Mouse (Mus musculus) heart, postnatal 0 days (tissue): ENCODE measurements around the gene Tesk2. TPM values are rescaled to one million over a fixed set of nuclear protein-coding genes. Genes with fewer than 3 reads are reported as not detected.

ENCODE experiments used
- ATAC-seq: fragments of 200-750 bp; cut with Nextera tagmentation; 2 replicates; pipeline ENCODE4 v1.8.0; 2017; ENCODE audit warnings: low read depth, moderate number of reproducible peaks, moderate library complexity; ENCODE audit not compliant: insufficient read depth
- DNase-seq: peaks from one replicate; pipeline ENCODE4 v3.0.0-alpha.2; 2016; ENCODE audit warnings: low spot score
- H3K27ac ChIP-seq: fragments of 300-500 bp; sonication (generic); 2 replicates; pipeline ENCODE4 v1.5.1; 2014; ENCODE audit warnings: low read depth, mild to moderate bottlenecking
- H3K27me3 ChIP-seq: fragments of 300-500 bp; sonication (generic); 2 replicates; pipeline ENCODE4 v1.6.1; 2014; ENCODE audit warnings: low read length, mixed read lengths; ENCODE audit not compliant: control insufficient read depth, insufficient read depth
- H3K36me3 ChIP-seq: fragments of 300-500 bp; sonication (generic); replicated peaks from 2 replicates; pipeline ENCODE4 v1.6.1; 2014; ENCODE audit warnings: low read length, mixed read lengths; ENCODE audit not compliant: control insufficient read depth, insufficient read depth
- H3K4me1 ChIP-seq: fragments of 300-500 bp; sonication (generic); 2 replicates; pipeline ENCODE4 v1.6.1; 2014; ENCODE audit warnings: antibody characterized with exemption; ENCODE audit not compliant: control insufficient read depth, insufficient read depth
- H3K4me2 ChIP-seq: fragments of 300-500 bp; sonication (generic); 2 replicates; pipeline ENCODE4 v1.6.1; 2014; ENCODE audit warnings: low read depth, mild to moderate bottlenecking, low read length, moderate library complexity
- H3K4me3 ChIP-seq: fragments of 300-500 bp; sonication (generic); 2 replicates; pipeline ENCODE4 v1.5.1; 2014; ENCODE audit warnings: low read depth, low read length
- H3K9ac ChIP-seq: fragments of 300-500 bp; sonication (generic); replicated peaks from 2 replicates; pipeline ENCODE4 v1.6.1; 2014; ENCODE audit warnings: low read depth, low read length, mixed read lengths
- H3K9me3 ChIP-seq: fragments of 300-500 bp; sonication (generic); replicated peaks from 2 replicates; pipeline ENCODE4 v1.6.1; 2016; ENCODE audit warnings: low read length; ENCODE audit not compliant: control insufficient read depth
- CTCF ChIP-seq: IDR thresholded peaks from 2 replicates; pipeline ENCODE4 v1.5.1; 2016; ENCODE audit warnings: antibody characterized with exemption, control low read depth, low read depth
- EP300 ChIP-seq: IDR thresholded peaks from 2 replicates; pipeline ENCODE4 v1.6.1; 2016; ENCODE audit warnings: antibody characterized with exemption, low read depth
- WGBS: fragments of 180-500 bp; shearing (Covaris S2); extraction: QIAGEN DNeasy Blood & Tissue Kit; methylation state at CpG from one replicate; pipeline ENCODE4 v1.1.7; 2014; 5-methylcytosine and 5-hydroxymethylcytosine counted together
- polyA plus RNA-seq: library from polyadenylated mRNA; unstranded; fragments of >200 nt; fragmentation: Nextera tagmentation; extraction: Ambion mirVana; gene quantifications from 2 replicates; pipeline ENCODE4 v1.2.1, GENCODE M21; 2015
- total RNA-seq: library from RNA; depleted of rRNA; stranded (reverse); fragments of >200 nt; gene quantifications from 2 replicates; pipeline ENCODE4 v1.2.3, GENCODE M21; 2014; ENCODE audit warnings: low replicate concordance; rRNA removed

Gene Tesk2
- total and polyA plus RNA-seq, 2 experiments from 2014 or later: 1.3 to 2.3 TPM

GRCm38 (mm10) chr4:116854286-116854685 lies 133.5 kb downstream of the Tesk2 start:
- no peak overlapping the region for H3K4me3 ChIP-seq
- no peak overlapping the region for H3K27ac ChIP-seq
- no peak overlapping the region for H3K4me2 ChIP-seq
- H3K36me3 ChIP-seq: no peaks in the 10 kb centered on the region
- H3K9ac ChIP-seq: no peak overlapping the region
- H3K9me3 ChIP-seq: no peaks in the 10 kb centered on the region
- no peaks in the 10 kb centered on the region for H3K27me3 ChIP-seq
- DNase-seq (no peak), ATAC-seq (no peak)
- TF ChIP-seq EP300 (no peak), CTCF (no peak)
- H3K4me1 ChIP-seq: no peaks in the 10 kb centered on the region
- 45% methylated on average over 2 of the region's 2 CpGs for whole genome bisulfite sequencing

Other genes with a start within 250 kb of the Tesk2 start
- gene Ipp, start 213.4 kb upstream of the Tesk2 start, total RNA-seq: 6.1 and 6.2 TPM in 2 replicates
- 14.9 and 15.9 TPM in 2 replicates for gene Ipp, start 213.4 kb upstream of the Tesk2 start, polyA plus RNA-seq
- 17.9 and 19.6 TPM in 2 replicates for gene Tmem69, start 165.0 kb upstream of the Tesk2 start, total RNA-seq
- 27.6 and 28.2 TPM in 2 replicates for gene Tmem69, start 165.0 kb upstream of the Tesk2 start, polyA plus RNA-seq
- 56.9 and 95.7 TPM in 2 replicates for gene Gpbp1l1, start 163.3 kb upstream of the Tesk2 start, total RNA-seq
- gene Gpbp1l1, start 163.3 kb upstream of the Tesk2 start, polyA plus RNA-seq: 30.1 and 32.5 TPM in 2 replicates
- 0.08 and 0.57 TPM in 2 replicates for gene Ccdc17, start 124.3 kb upstream of the Tesk2 start, total RNA-seq
- 3.1 and 5.1 TPM in 2 replicates for gene Ccdc17, start 124.3 kb upstream of the Tesk2 start, polyA plus RNA-seq
- 28.1 and 29.9 TPM in 2 replicates for gene Nasp, start 93.0 kb upstream of the Tesk2 start, total RNA-seq
- gene Nasp, start 93.0 kb upstream of the Tesk2 start, polyA plus RNA-seq: 32.1 and 32.2 TPM in 2 replicates
- 465 and 479 TPM in 2 replicates for gene Akr1a1, start 69.3 kb upstream of the Tesk2 start, total RNA-seq
- gene Akr1a1, start 69.3 kb upstream of the Tesk2 start, polyA plus RNA-seq: 533 and 534 TPM in 2 replicates
- gene Prdx1, start 35.4 kb upstream of the Tesk2 start, total RNA-seq: 317 and 334 TPM in 2 replicates
- gene Prdx1, start 35.4 kb upstream of the Tesk2 start, polyA plus RNA-seq: 1,000 and 1,028 TPM in 2 replicates
- gene Mmachc, start 12.5 kb upstream of the Tesk2 start, total RNA-seq: 41.1 and 51.3 TPM in 2 replicates
- 36.5 and 38.4 TPM in 2 replicates for gene Mmachc, start 12.5 kb upstream of the Tesk2 start, polyA plus RNA-seq
- 6.3 and 6.8 TPM in 2 replicates for gene Ccdc163, start 12.4 kb upstream of the Tesk2 start, total RNA-seq
- gene Ccdc163, start 12.4 kb upstream of the Tesk2 start, polyA plus RNA-seq: 6.0 and 8.7 TPM in 2 replicates
- 20.3 and 46.9 TPM in 2 replicates for gene Toe1, start 86.7 kb downstream of the Tesk2 start, total RNA-seq
- gene Toe1, start 86.7 kb downstream of the Tesk2 start, polyA plus RNA-seq: 17.3 and 17.5 TPM in 2 replicates
- gene Mutyh, start 86.8 kb downstream of the Tesk2 start, total RNA-seq: 2.6 and 6.9 TPM in 2 replicates
- gene Mutyh, start 86.8 kb downstream of the Tesk2 start, polyA plus RNA-seq: 3.9 and 4.4 TPM in 2 replicates
- gene Hpdl, start 100.8 kb downstream of the Tesk2 start, total RNA-seq: 2.2 and 3.4 TPM in 2 replicates
- gene Hpdl, start 100.8 kb downstream of the Tesk2 start, polyA plus RNA-seq: 2.1 and 2.9 TPM in 2 replicates
- gene Zswim5, start 156.4 kb downstream of the Tesk2 start, total RNA-seq: 1.4 and 1.5 TPM in 2 replicates
- gene Zswim5, start 156.4 kb downstream of the Tesk2 start, polyA plus RNA-seq: 0.34 TPM in 2 replicates